Mouse (Mus musculus) spleen, adult 2 months (tissue): ENCODE measurements at regions not wholly inside any gene's neighbourhood (a gene's known extent, or its start where the extent isn't known, plus 50 kb on each side); places are given as distances from the start of the nearest gene placed in this dataset.

ENCODE experiments used
- DNase-seq, 2 experiments: peaks; one replicate each; pipeline versions ENCODE4 v3.0.0 to v3.0.0-alpha.2; 2012 to 2021; ENCODE audit warnings: low spot score in 2 of 2, low read depth in 1 of 2
- H3K27ac ChIP-seq: fragments of 200-500 bp; 2 replicates; pipeline ENCODE4 v1.5.1; 2012; ENCODE audit warnings: low read length, inconsistent platforms; ENCODE audit not compliant: insufficient read depth
- H3K27me3 ChIP-seq: fragments of 200-500 bp; 2 replicates; pipeline ENCODE4 v1.6.1; 2012; ENCODE audit warnings: mild to moderate bottlenecking, moderate library complexity, low read length, inconsistent platforms; ENCODE audit not compliant: control insufficient read depth, insufficient read depth
- H3K36me3 ChIP-seq: fragments of 200-500 bp; 2 replicates; pipeline ENCODE4 v1.6.1; 2012; ENCODE audit warnings: mild to moderate bottlenecking, low read length, inconsistent platforms; ENCODE audit not compliant: control insufficient read depth, insufficient read depth
- H3K4me1 ChIP-seq: fragments of 200-500 bp; 2 replicates; pipeline ENCODE4 v1.6.1; 2011; ENCODE audit warnings: inconsistent platforms; ENCODE audit not compliant: control insufficient read depth, insufficient read depth, insufficient read length
- H3K4me3 ChIP-seq: fragments of 200-500 bp; 2 replicates; pipeline ENCODE4 v1.5.1; 2011; ENCODE audit warnings: mild to moderate bottlenecking, inconsistent platforms; ENCODE audit not compliant: insufficient read depth, insufficient read length; ENCODE audit errors: extremely low read depth
- CTCF ChIP-seq: fragments of 200-500 bp; IDR thresholded peaks from 2 replicates; pipeline ENCODE4 v1.5.1; 2011; ENCODE audit warnings: mild to moderate bottlenecking, inconsistent platforms; ENCODE audit not compliant: insufficient read depth, insufficient read length, insufficient replicate concordance; ENCODE audit errors: extremely low read depth
- POLR2A ChIP-seq: fragments of 200-500 bp; IDR thresholded peaks from 2 replicates; pipeline ENCODE4 v1.6.1; 2011; ENCODE audit warnings: low read depth, low read length, inconsistent platforms
- WGBS: fragments of 180-500 bp; shearing (Covaris S2); methylation state at CpG from one replicate; pipeline ENCODE4 v1.1.7; 2018; 5-methylcytosine and 5-hydroxymethylcytosine counted together

DNA sequence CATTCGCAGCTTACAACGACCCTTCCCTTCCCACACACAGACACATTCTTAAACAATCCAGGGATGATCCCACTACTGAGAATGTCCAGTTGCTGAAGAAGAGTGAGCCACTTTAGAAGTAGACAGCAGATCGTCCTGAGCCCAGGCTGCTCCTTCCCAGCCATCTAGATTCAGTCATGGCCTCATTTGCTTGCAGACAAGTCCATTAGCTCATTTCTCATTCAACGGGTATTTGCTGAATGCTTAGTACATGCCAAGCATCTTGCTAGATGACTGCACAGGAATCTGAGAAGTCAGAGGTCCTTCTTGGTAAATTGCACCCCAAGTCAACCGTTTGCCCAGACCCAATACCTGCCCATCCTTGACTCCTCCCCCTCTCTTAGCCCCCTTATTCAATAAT, 57.8 kb downstream of the Ier5 start:
- Histone ChIP-seq H3K4me3 (no peak overlapping the region), H3K27ac (peak overlapping the region; percentile 77), H3K4me1 (peaks cover 32% of the 10 kb centered on the region), H3K27me3 (no peaks in the 10 kb centered on the region), H3K36me3 (no peaks in the 10 kb centered on the region)
- 90% methylated on average over 5 of the region's 5 CpGs for WGBS
- TF ChIP-seq CTCF (no peak), POLR2A (no peak)
- no peak for DNase-seq

DNA sequence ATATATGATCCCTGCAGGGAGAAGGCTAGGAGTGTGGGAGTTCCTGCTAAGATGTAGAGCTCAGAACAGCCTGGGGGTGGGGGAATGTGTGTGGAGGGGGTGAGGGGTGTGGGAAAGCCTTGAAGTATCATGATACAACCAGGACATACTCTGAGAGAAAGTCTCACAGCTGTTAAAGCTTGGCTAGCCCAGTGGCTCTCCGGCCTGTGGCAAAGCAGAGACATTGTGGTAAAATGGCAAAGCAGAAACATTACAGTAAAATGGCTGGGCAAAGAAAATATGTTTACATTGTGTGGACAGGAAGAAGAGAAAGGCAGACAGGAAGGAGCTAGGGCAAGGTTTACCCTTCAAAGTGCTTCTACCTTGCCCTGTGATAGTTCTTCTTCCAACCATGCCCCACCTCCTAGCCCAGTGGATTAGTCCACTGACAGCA, 58.5 kb downstream of the Ier5 start:
- H3K27me3 ChIP-seq: no peaks in the 10 kb centered on the region
- no peaks in the 10 kb centered on the region for H3K36me3 ChIP-seq
- peaks cover 32% of the 10 kb centered on the region for H3K4me1 ChIP-seq
- no peak for DNase-seq
- H3K4me3 ChIP-seq: 0 out of 2 replicates have a peak overlapping the region, but pooled peaks have one; percentile 9
- WGBS: 72% methylated on average over 1 of the region's 1 CpGs
- peak overlapping the region; percentile 77 for H3K27ac ChIP-seq
- TF ChIP-seq POLR2A: no peak
- TF ChIP-seq CTCF: no peak

DNA sequence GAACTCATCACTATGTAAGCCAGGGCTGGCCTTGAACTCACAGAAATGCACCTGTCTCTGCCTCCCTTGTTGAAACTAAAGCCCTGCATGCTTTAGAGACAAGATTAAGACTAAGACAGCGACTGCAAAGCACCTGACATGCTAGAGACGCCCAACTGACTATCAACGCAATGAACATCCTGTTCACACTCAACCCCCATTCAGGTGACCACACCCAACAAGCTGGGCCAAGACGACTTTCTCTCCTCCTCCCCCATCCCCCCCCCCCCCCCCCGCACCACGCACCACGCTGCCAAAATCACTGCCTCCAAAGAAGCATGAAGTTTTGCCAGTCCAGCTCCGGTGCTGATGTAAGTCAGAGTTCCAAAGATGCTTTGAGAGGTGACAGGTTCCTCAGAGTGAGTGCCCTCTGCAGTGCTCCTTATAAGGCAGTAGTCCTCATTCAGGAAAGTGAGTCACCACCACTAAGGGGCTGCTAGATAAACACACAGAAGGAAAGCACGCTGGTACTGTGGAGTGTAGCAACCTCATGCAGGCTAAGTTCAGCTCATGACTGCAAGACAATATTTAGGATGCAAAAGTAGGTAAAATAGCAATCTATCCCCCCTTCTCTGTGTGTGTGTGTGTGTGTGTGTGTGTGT, 59.2 kb downstream of the Ier5 start:
- DNase-seq: peak; percentile 61 to 76
- H3K4me1 ChIP-seq: peaks cover 32% of the 10 kb centered on the region
- H3K4me3 ChIP-seq: peak overlapping the region; percentile 33; the same call in 1 of the 2 replicates
- no peaks in the 10 kb centered on the region for H3K27me3 ChIP-seq
- TF ChIP-seq CTCF (no peak), POLR2A (peak; percentile 67; the same call in 1 of the 2 replicates)
- H3K27ac ChIP-seq: peak overlapping the region; percentile 94
- H3K36me3 ChIP-seq: no peaks in the 10 kb centered on the region
- WGBS: 6% methylated on average over 9 of the region's 9 CpGs

DNA sequence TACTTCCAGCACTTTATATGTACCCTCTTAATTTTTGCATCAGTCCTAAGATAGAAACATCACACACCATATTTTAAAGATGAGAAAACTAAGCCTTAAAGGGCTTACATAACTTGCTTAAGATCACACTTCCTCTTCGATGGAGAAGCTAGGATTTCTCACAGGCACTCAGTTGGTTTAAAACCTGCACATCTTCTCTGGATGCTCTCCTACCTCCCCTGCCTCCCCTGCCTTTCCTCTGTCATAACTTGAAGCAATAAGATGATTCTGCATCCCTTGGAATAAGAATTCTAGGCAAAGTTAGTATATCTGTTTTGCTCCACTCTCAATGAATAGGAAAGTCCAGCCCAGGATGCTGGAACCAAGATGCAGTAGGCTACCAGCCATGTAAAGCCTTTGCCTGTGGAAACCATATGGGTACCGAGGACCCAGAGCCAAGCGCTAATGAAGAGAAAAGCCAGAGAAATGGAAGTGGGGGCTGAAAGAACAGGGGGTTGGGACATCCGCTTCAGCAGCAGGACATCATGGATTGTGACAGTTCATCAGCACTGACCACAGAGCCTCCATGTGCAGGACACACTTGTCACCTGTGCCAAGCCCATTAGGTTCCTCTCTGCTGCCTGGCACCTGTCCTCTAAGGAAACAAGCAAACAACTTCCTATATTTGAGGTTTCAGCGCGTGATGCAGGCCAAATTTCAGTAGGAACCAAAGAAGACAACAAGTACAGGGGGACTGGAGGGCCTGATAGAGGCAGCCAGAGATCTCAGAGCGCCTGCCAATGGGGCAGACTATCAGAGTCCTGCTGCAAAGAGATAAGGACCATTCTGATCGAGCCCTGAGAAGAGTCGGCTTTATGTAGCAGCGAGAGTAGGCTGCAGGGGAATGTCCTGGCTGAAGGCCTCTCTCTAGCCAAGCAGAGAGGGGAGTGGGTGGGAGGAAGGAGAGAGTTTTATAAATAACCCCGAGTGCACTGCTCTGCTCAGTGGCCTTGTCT, 60.5 kb downstream of the Ier5 start:
- 33% methylated on average over 11 of the region's 11 CpGs for WGBS
- no peaks in the 10 kb centered on the region for H3K27me3 ChIP-seq
- H3K4me3 ChIP-seq: no peak overlapping the region
- peaks cover 32% of the 10 kb centered on the region for H3K4me1 ChIP-seq
- TF ChIP-seq POLR2A (no peak; the same call in 1 of the 2 replicates), CTCF (no peak)
- no peaks in the 10 kb centered on the region for H3K36me3 ChIP-seq
- DNase-seq: peak in 1 of 2 experiments; percentile 62
- H3K27ac ChIP-seq: peak overlapping the region; percentile 94

DNA sequence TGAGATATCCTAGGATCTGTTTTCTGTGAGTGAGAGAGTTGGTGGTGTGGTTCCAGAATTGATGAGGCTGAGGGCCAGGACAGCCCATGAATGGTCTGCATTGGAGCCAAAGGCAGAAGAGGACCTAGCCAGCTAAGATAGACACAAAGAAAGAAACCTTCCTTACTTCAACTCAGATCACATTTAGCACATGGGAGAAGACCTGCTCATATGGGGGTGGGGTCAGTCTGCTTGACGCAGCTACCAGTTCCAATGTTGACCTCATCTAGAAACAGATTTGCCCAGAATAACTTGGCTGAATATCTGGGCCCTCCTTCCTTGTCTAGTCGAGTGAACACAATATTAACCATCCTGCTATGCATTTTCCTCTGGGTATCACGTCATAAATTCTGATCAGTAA, 62.0 kb downstream of the Ier5 start:
- TF ChIP-seq CTCF (no peak), POLR2A (no peak)
- peaks cover 24% of the 10 kb centered on the region for H3K4me1 ChIP-seq
- no peaks in the 10 kb centered on the region for H3K36me3 ChIP-seq
- H3K27me3 ChIP-seq: no peaks in the 10 kb centered on the region
- H3K4me3 ChIP-seq: no peak overlapping the region
- DNase-seq: no peak
- 94% methylated on average over 3 of the region's 3 CpGs for WGBS
- H3K27ac ChIP-seq: no peak overlapping the region

DNA sequence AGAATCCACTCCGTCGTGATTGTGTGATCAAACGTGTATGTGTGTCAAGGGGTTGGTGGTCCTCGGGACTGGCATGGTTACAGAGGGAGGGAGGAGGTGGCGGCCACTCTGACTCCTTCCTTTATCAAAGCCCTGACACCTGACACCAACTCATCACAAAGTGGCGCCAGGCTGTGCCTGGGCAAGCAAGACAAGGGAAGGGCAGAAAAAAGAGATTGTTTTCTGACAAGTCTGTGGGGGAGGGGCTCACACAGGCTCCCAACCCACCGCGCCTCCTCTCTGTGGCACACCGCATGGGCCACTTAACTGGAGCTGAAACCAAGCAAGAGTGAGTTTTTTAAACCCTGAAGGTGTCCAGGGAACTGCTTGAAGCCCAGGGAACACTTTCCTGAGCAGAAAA, 68.5 kb downstream of the Ier5 start:
- Histone ChIP-seq H3K4me1 (peaks cover 28% of the 10 kb centered on the region; the same call in 1 of the 2 replicates), H3K27ac (no peak overlapping the region), H3K36me3 (no peaks in the 10 kb centered on the region), H3K4me3 (no peak overlapping the region), H3K27me3 (no peaks in the 10 kb centered on the region)
- TF ChIP-seq CTCF: no peak
- no peak for TF ChIP-seq POLR2A
- 56% methylated on average over 9 of the region's 9 CpGs for WGBS
- DNase-seq: no peak
